Mouse (Mus musculus) midbrain, embryonic 13.5 days (tissue): ENCODE measurements around the gene Tmem140. TPM values are rescaled to one million over a fixed set of nuclear protein-coding genes. Genes with fewer than 3 reads are reported as not detected.
A peak's percentile ranks its signal among the peaks of the same experiment; 100 is the strongest.

Experiments used
- ATAC-seq: fragments of 200-750 bp; cut with Nextera tagmentation; 2 replicates; pipeline ENCODE4 v1.8.0; 2017; ENCODE audit warnings: mild to moderate bottlenecking, moderate TSS enrichment, moderate library complexity
- H3K27ac ChIP-seq: fragments of 300-500 bp; sonication (generic); 2 replicates; pipeline ENCODE4 v1.5.1; 2015; ENCODE audit warnings: inconsistent platforms, mild to moderate bottlenecking, moderate library complexity
- H3K27me3 ChIP-seq: fragments of 300-500 bp; sonication (generic); 2 replicates; pipeline ENCODE4 v1.6.1; 2015; ENCODE audit warnings: mild to moderate bottlenecking, inconsistent platforms
- H3K36me3 ChIP-seq: fragments of 300-500 bp; sonication (generic); 2 replicates; pipeline ENCODE4 v1.6.1; 2015; ENCODE audit warnings: mild to moderate bottlenecking, inconsistent platforms
- H3K4me1 ChIP-seq: fragments of 300-500 bp; sonication (generic); replicated peaks from 2 replicates; pipeline ENCODE4 v1.6.1; 2015; ENCODE audit warnings: inconsistent platforms
- H3K4me2 ChIP-seq: fragments of 300-500 bp; sonication (generic); replicated peaks from 2 replicates; pipeline ENCODE4 v1.6.1; 2015; ENCODE audit warnings: moderate library complexity, mild to moderate bottlenecking, inconsistent platforms
- H3K4me3 ChIP-seq: fragments of 300-500 bp; sonication (generic); replicated peaks from 2 replicates; pipeline ENCODE4 v1.5.1; 2015; ENCODE audit warnings: mild to moderate bottlenecking, inconsistent platforms
- H3K9ac ChIP-seq: fragments of 300-500 bp; sonication (generic); replicated peaks from 2 replicates; pipeline ENCODE4 v1.6.1; 2015; ENCODE audit warnings: mild to moderate bottlenecking, inconsistent platforms
- H3K9me3 ChIP-seq: fragments of 300-500 bp; sonication (generic); 2 replicates; pipeline ENCODE4 v1.6.1; 2016; ENCODE audit warnings: mild to moderate bottlenecking, inconsistent platforms
- WGBS: fragments of 180-500 bp; shearing (Covaris S2); methylation state at CpG from one replicate; pipeline ENCODE4 v1.1.7; 2015; 5-methylcytosine and 5-hydroxymethylcytosine counted together
- polyA plus RNA-seq: library from polyadenylated mRNA; unstranded; fragments of >200 nt; fragmentation: Nextera tagmentation; extraction: Ambion mirVana; gene quantifications from 2 replicates; pipeline ENCODE4 v1.2.1, GENCODE M21; 2015

Tmem140 gene
- polyA plus RNA-seq, 1 experiment from 2014 or later: 0.96 TPM

GRCm38 (mm10) chr6:34902578-34902977 lies 39.6 kb downstream of the Tmem140 start:
- H3K4me3 ChIP-seq: no peak overlapping the region
- H3K27ac ChIP-seq: no peak overlapping the region
- H3K9me3 ChIP-seq: no peaks in the 10 kb centered on the region
- no peak overlapping the region for H3K4me2 ChIP-seq
- peaks cover 87% of the 10 kb centered on the region for H3K36me3 ChIP-seq
- H3K27me3 ChIP-seq: no peaks in the 10 kb centered on the region
- H3K9ac ChIP-seq: no peak overlapping the region
- peaks cover 5% of the 10 kb centered on the region; the same call in 1 of the 2 replicates for H3K4me1 ChIP-seq
- WGBS: 92% methylated on average over 7 of the region's 7 CpGs
- ATAC-seq: no peak

GRCm38 (mm10) chr6:34903441-34903840 lies 40.5 kb downstream of the Tmem140 start:
- H3K36me3 ChIP-seq: peaks cover 85% of the 10 kb centered on the region
- peaks cover 9% of the 10 kb centered on the region; the same call in 1 of the 2 replicates for H3K4me1 ChIP-seq
- ATAC-seq: no peak
- WGBS: 85% methylated on average over 5 of the region's 5 CpGs
- no peak overlapping the region for H3K9ac ChIP-seq
- H3K27ac ChIP-seq: no peak overlapping the region
- H3K9me3 ChIP-seq: no peaks in the 10 kb centered on the region
- H3K27me3 ChIP-seq: no peaks in the 10 kb centered on the region
- no peak overlapping the region for H3K4me3 ChIP-seq
- H3K4me2 ChIP-seq: no peak overlapping the region

- Histone ChIP-seq H3K4me1 (peaks cover 12% of the 10 kb centered on the region), H3K27me3 (no peaks in the 10 kb centered on the region), H3K36me3 (peaks cover 84% of the 10 kb centered on the region), H3K4me2 (no peak overlapping the region), H3K4me3 (no peak overlapping the region), H3K27ac (no peak overlapping the region), H3K9ac (no peak overlapping the region), H3K9me3 (no peaks in the 10 kb centered on the region)
- no peak for ATAC-seq
- WGBS: 90% methylated on average over 10 of the region's 10 CpGs
These were observed 40.9 kb downstream of the Tmem140 start for GRCm38 (mm10) chr6:34903851-34904250.

GRCm38 (mm10) chr6:34904361-34904760 lies 41.4 kb downstream of the Tmem140 start:
- Histone ChIP-seq H3K9ac (no peak overlapping the region), H3K27ac (no peak overlapping the region), H3K4me2 (no peak overlapping the region), H3K27me3 (no peaks in the 10 kb centered on the region), H3K4me1 (peaks cover 17% of the 10 kb centered on the region), H3K4me3 (no peak overlapping the region), H3K36me3 (peaks cover 79% of the 10 kb centered on the region), H3K9me3 (no peaks in the 10 kb centered on the region)
- WGBS: 95% methylated on average over 6 of the region's 6 CpGs
- ATAC-seq: no peak

GRCm38 (mm10) chr6:34906125-34906524 lies 43.2 kb downstream of the Tmem140 start:
- Histone ChIP-seq H3K36me3 (peaks cover 62% of the 10 kb centered on the region), H3K27me3 (no peaks in the 10 kb centered on the region), H3K9me3 (no peaks in the 10 kb centered on the region), H3K27ac (no peak overlapping the region), H3K4me1 (peaks cover 26% of the 10 kb centered on the region), H3K4me3 (no peak overlapping the region), H3K4me2 (no peak overlapping the region), H3K9ac (no peak overlapping the region)
- ATAC-seq: no peak
- WGBS: 87% methylated on average over 2 of the region's 2 CpGs

GRCm38 (mm10) chr6:34906661-34907060 lies 43.7 kb downstream of the Tmem140 start:
- Histone ChIP-seq H3K27ac (no peak overlapping the region), H3K9ac (no peak overlapping the region), H3K4me2 (no peak overlapping the region), H3K36me3 (peaks cover 58% of the 10 kb centered on the region), H3K4me3 (no peak overlapping the region), H3K9me3 (no peaks in the 10 kb centered on the region), H3K4me1 (peaks cover 26% of the 10 kb centered on the region), H3K27me3 (no peaks in the 10 kb centered on the region)
- no peak for ATAC-seq
- WGBS: 91% methylated on average over 4 of the region's 4 CpGs

DNA sequence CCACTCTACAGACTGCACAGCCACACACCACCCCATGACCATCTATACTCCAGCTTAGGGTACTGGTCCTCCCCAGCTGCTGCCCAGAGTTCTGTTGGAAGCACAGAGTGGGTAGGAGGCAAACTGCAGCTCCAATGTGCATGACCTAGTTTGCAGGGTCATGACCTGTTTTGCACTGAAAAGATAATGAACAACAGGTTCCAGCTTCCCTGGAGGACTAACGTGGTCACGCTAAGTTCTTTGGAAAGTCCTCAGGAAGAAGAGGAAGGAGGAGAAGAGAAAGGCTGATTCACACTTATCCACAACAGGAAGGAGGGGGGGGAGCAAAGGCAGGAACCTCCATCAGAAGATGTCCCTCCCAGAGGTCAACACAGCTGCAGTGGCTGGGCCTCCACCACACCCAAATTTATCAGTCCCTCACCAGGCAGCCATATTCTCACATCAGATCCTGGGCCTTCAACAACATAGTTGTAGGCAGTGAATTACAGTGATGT lies 44.2 kb downstream of the Tmem140 start:
- Histone ChIP-seq H3K27me3 (no peaks in the 10 kb centered on the region), H3K4me1 (peaks cover 23% of the 10 kb centered on the region), H3K9ac (no peak overlapping the region), H3K27ac (no peak overlapping the region), H3K36me3 (peaks cover 54% of the 10 kb centered on the region), H3K4me2 (no peak overlapping the region), H3K9me3 (no peaks in the 10 kb centered on the region), H3K4me3 (no peak overlapping the region)
- no peak for ATAC-seq
- 74% methylated on average over 2 of the region's 2 CpGs for WGBS

DNA sequence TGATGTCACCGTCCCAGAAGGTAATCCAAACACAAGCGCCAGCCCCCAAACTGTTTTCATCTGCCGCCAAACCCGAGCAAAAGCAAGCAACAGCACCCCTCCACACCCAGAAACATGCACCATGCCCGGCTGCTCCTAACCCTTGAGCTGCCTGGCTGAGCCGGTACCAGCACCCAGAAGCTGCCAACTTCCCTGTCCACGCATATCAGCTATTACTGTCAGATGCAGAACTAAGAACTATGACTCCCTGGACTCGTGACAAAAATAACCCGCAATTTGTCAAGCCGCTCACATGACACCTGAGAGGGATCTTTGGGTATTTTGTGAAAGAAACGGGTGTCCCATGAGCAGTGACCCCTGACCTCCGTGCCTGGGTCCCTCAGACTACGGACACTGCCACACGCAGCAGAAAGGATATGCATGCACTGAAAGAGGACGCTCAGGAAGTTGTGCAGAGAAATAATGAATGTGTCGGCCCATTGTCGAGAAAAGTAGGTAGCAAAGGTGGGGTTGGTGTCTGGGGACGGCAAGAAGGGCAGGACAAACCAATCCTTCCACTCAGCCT lies 44.8 kb downstream of the Tmem140 start:
- Histone ChIP-seq H3K4me3 (no peak overlapping the region), H3K9me3 (no peaks in the 10 kb centered on the region), H3K4me2 (no peak overlapping the region), H3K9ac (0 out of 2 replicates have a peak overlapping the region, but pooled peaks have one; percentile 23), H3K4me1 (peaks cover 22% of the 10 kb centered on the region), H3K27ac (no peak overlapping the region), H3K36me3 (peaks cover 47% of the 10 kb centered on the region), H3K27me3 (no peaks in the 10 kb centered on the region)
- ATAC-seq: no peak
- WGBS: 90% methylated on average over 18 of the region's 18 CpGs

DNA sequence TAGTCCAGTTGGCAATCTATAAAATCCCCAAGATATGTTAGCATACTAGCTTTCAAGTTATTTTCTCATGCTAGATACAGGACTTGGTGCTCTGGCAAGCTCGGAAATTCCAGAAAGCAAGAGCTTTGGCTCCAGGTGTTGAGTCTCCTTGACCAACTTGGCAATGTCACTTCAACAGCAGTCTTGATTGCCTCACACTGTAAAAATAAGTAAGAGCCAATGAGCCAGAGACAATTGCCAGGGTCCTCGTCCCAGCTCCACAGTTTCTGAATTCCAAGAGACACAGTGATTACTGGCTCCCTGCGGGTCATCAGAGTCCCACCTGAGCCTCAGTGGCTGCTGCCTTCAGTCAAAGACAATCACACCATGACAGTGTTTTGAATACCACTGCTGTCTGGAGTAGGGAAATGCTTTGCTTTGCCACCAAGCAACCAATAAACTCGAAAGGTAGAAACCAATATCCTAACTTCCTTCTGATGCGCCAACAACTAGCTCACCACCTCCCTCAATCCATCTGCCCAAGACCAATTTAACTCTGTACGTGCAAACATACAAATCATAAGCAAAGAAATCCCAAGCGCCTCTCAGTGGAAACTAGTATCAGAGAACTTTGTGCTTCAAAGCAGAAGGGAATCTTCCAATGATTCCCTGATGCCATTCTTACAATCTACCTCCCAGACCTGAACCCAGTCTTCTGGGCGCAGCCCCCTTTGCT lies 46.8 kb downstream of the Tmem140 start:
- Histone ChIP-seq H3K27me3 (no peaks in the 10 kb centered on the region), H3K4me2 (peak overlapping the region; percentile 78), H3K27ac (peak overlapping the region; percentile 85), H3K9ac (peak overlapping the region; percentile 75), H3K4me1 (peaks cover 22% of the 10 kb centered on the region), H3K36me3 (peaks cover 33% of the 10 kb centered on the region), H3K9me3 (no peaks in the 10 kb centered on the region), H3K4me3 (peak overlapping the region; percentile 77)
- ATAC-seq: no peak
- WGBS: 53% methylated on average over 8 of the region's 8 CpGs

DNA sequence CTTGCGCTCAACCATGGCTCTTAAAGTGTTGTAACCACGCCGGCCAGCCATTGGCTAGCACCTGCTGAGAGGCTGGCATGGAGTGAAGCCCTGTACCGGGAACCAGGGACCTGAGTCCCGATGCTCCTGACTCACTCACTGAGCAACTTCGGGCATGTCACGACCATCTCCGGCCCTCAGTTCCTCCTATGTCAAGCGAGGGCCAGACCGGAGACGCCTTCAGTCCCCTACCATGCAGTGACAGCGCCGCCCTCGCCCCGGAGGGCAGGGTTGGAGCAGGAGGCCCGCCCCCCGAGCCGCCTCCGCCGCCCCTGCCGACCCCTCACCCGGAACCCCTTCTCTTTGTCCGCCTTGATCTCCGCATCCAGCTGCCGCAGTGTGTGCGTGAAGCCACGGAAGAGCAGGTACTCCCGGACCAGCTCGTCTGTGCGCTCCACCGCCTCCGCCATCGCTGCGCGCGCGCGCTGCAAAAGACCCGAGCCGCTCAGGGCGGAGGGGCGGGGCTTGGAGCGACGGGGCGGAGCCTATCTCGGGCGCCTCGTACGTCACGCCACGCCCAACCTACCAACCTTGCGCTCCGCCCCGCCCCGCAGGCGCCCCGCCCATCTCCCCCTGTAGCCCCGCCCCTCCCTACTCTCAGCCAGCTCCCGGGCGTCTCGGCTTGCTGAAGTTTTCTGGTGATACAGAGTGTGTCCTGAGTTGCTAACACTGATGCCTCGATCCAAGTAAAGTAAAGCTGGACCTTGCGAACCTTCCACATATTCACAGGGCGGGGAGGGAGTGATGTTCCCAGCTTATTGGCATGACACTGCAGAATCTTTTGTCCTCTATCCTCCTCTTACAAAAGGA lies 47.6 kb downstream of the Tmem140 start, which contains the start of gene Wdr91:
TSS of gene Wdr91 (minus strand) at position 506 of the 849 bp plus-strand sequence.
- WGBS: 0% methylated on average over 60 of the region's 64 CpGs
- ATAC-seq: peak; percentile 94
- Histone ChIP-seq H3K27me3 (no peaks in the 10 kb centered on the region), H3K9ac (peak within 1 kb of the TSS; percentile 75), H3K36me3 (peaks cover 26% of the 10 kb centered on the region), H3K27ac (peak within 1 kb of the TSS; percentile 85), H3K4me1 (peaks cover 22% of the 10 kb centered on the region), H3K4me2 (peak within 1 kb of the TSS; percentile 78), H3K9me3 (no peaks in the 10 kb centered on the region), H3K4me3 (peak within 1 kb of the TSS; percentile 77)

- no peak overlapping the region for H3K9ac ChIP-seq
- H3K9me3 ChIP-seq: no peaks in the 10 kb centered on the region
- no peak for ATAC-seq
- H3K4me2 ChIP-seq: no peak overlapping the region
- 89% methylated on average over 13 of the region's 13 CpGs for WGBS
- H3K4me1 ChIP-seq: peaks cover 18% of the 10 kb centered on the region
- no peak overlapping the region for H3K4me3 ChIP-seq
- H3K27me3 ChIP-seq: no peaks in the 10 kb centered on the region
- H3K27ac ChIP-seq: no peak overlapping the region
- no peaks in the 10 kb centered on the region for H3K36me3 ChIP-seq
These were observed 50.5 kb downstream of the Tmem140 start for GRCm38 (mm10) chr6:34913341-34914040.
